Mouse (Mus musculus) MEL (cell line): ENCODE data around the gene Lysmd1. TPM values are rescaled to one million over a fixed set of nuclear protein-coding genes. Genes with fewer than 3 reads are reported as not detected.

Experiments used
- DNase-seq: peaks from one replicate; pipeline ENCODE4 v3.0.0; 2011; ENCODE audit warnings: low read depth, low spot score
- H3K27ac ChIP-seq: 2 replicates; pipeline ENCODE4 v1.5.1; 2012; ENCODE audit warnings: low read depth, mild to moderate bottlenecking, control low read depth, low read length, moderate library complexity; ENCODE audit not compliant: control insufficient read depth
- H3K27me3 ChIP-seq, 2 experiments: fragments of 150-350 bp in 1 of 2; sonication (generic) in 1 of 2; 2 replicates each; pipeline ENCODE4 v1.6.1; 2012; ENCODE audit warnings: low read length in 2 of 2, mild to moderate bottlenecking in 2 of 2, improper control_type of control experiment in 1 of 2, moderate library complexity in 1 of 2; ENCODE audit not compliant: insufficient read depth in 2 of 2, control insufficient read depth in 1 of 2
- H3K36me3 ChIP-seq, 2 experiments: 2 replicates each; pipeline ENCODE4 v1.6.1; 2012 to 2014; ENCODE audit warnings: low read length in 2 of 2, improper control_type of control experiment in 1 of 2, inconsistent platforms in 1 of 2, mild to moderate bottlenecking in 1 of 2; ENCODE audit not compliant: insufficient read depth in 2 of 2, control insufficient read depth in 1 of 2
- H3K4me1 ChIP-seq, 2 experiments: fragments of 150-350 bp in 1 of 2; sonication (generic) in 1 of 2; 2 replicates each; pipeline ENCODE4 v1.6.1; 2012; ENCODE audit warnings: low read length in 2 of 2, improper control_type of control experiment in 1 of 2, mild to moderate bottlenecking in 1 of 2; ENCODE audit not compliant: insufficient read depth in 2 of 2, control insufficient read depth in 1 of 2
- H3K4me3 ChIP-seq, 2 experiments: fragments of 150-350 bp in 1 of 2; sonication (generic) in 1 of 2; 2 replicates each; pipeline ENCODE4 v1.5.1; 2012; ENCODE audit warnings: low read depth in 2 of 2, low read length in 2 of 2, mild to moderate bottlenecking in 2 of 2, moderate library complexity in 2 of 2, control low read depth in 1 of 2, improper control_type of control experiment in 1 of 2; ENCODE audit not compliant: control insufficient read depth in 1 of 2, insufficient read depth in 1 of 2
- H3K79me2 ChIP-seq: 2 replicates; pipeline ENCODE4 v1.6.1; 2012; ENCODE audit warnings: mild to moderate bottlenecking, low read length, moderate library complexity; ENCODE audit not compliant: control insufficient read depth, poor library complexity, insufficient read depth
- H3K9ac ChIP-seq: 2 replicates; pipeline ENCODE4 v1.6.1; 2012; ENCODE audit warnings: low read depth, mild to moderate bottlenecking, control low read depth, low read length, moderate library complexity; ENCODE audit not compliant: control insufficient read depth, poor library complexity, severe bottlenecking
- H3K9me3 ChIP-seq: fragments of 150-350 bp; sonication (generic); replicated peaks from 2 replicates; pipeline ENCODE4 v1.6.1; 2012; ENCODE audit warnings: mild to moderate bottlenecking, low read length, improper control_type of control experiment, moderate library complexity; ENCODE audit not compliant: insufficient read depth
- E2F4 ChIP-seq: IDR thresholded peaks from 2 replicates; pipeline ENCODE4 v1.6.1; 2011; ENCODE audit warnings: low read depth, low read length, improper control_type of control experiment, borderline replicate concordance
- ELF1 ChIP-seq: IDR thresholded peaks from 2 replicates; pipeline ENCODE4 v1.6.1; 2014; ENCODE audit warnings: low read depth, mild to moderate bottlenecking, inconsistent platforms, low read length, improper control_type of control experiment, moderate library complexity
- EP300 ChIP-seq, 2 experiments: IDR thresholded peaks; 2 replicates each; pipeline ENCODE4 v1.6.1; 2011; ENCODE audit warnings: improper control_type of control experiment in 2 of 2, low read length in 2 of 2, low read depth in 1 of 2, mild to moderate bottlenecking in 1 of 2
- ETS1 ChIP-seq: IDR thresholded peaks from 2 replicates; pipeline ENCODE4 v1.6.1; 2012; ENCODE audit warnings: low read depth, mild to moderate bottlenecking, inconsistent platforms, low read length, improper control_type of control experiment, moderate library complexity
- GABPA ChIP-seq: IDR thresholded peaks from 2 replicates; pipeline ENCODE4 v1.6.1; 2012; ENCODE audit warnings: low read depth, mild to moderate bottlenecking, inconsistent platforms, low read length, improper control_type of control experiment, moderate library complexity
- GATA1 ChIP-seq: IDR thresholded peaks from 2 replicates; pipeline ENCODE4 v1.6.1; 2011; ENCODE audit warnings: low read depth, low read length, improper control_type of control experiment
- HCFC1 ChIP-seq: IDR thresholded peaks from 2 replicates; pipeline ENCODE4 v1.6.1; 2012; ENCODE audit warnings: low read depth, mild to moderate bottlenecking, inconsistent platforms, low read length, improper control_type of control experiment, moderate library complexity
- JUND ChIP-seq: IDR thresholded peaks from 2 replicates; pipeline ENCODE4 v1.6.1; 2011; ENCODE audit warnings: low read depth, mild to moderate bottlenecking, improper control_type of control experiment, low read length
- KAT2A ChIP-seq: conservative IDR thresholded peaks from 2 replicates; pipeline ENCODE4 v1.6.1; 2012; ENCODE audit warnings: low read depth, low read length, improper control_type of control experiment, inconsistent platforms
- MAX ChIP-seq: IDR thresholded peaks from 2 replicates; pipeline ENCODE4 v1.6.1; 2011; ENCODE audit warnings: low read length, improper control_type of control experiment
- MEF2A ChIP-seq: IDR thresholded peaks from 2 replicates; pipeline ENCODE4 v1.6.1; 2014; ENCODE audit warnings: low read depth, mild to moderate bottlenecking, inconsistent platforms, low read length, improper control_type of control experiment; ENCODE audit not compliant: poor library complexity, insufficient replicate concordance, severe bottlenecking; ENCODE audit errors: extremely low read depth
- POLR2AphosphoS2 ChIP-seq: IDR thresholded peaks from 2 replicates; pipeline ENCODE4 v1.6.1; 2011; ENCODE audit warnings: low read length, improper control_type of control experiment
- POLR2AphosphoS5 ChIP-seq: IDR thresholded peaks from 2 replicates; pipeline ENCODE4 v1.6.1; 2012; ENCODE audit warnings: low read depth, borderline replicate concordance, mild to moderate bottlenecking, inconsistent platforms, low read length, moderate library complexity, mixed read lengths
- RAD21 ChIP-seq: IDR thresholded peaks from 2 replicates; pipeline ENCODE4 v1.6.1; 2011; ENCODE audit warnings: mild to moderate bottlenecking, low read depth, low read length, improper control_type of control experiment
- RCOR1 ChIP-seq: IDR thresholded peaks from 2 replicates; pipeline ENCODE4 v1.6.1; 2012; ENCODE audit warnings: low read depth, mild to moderate bottlenecking, inconsistent platforms, low read length, improper control_type of control experiment
- SMC3 ChIP-seq: IDR thresholded peaks from 2 replicates; pipeline ENCODE4 v1.6.1; 2011; ENCODE audit warnings: low read depth, low read length, improper control_type of control experiment
- TAL1 ChIP-seq: IDR thresholded peaks from 2 replicates; pipeline ENCODE4 v1.6.1; 2012; ENCODE audit warnings: mild to moderate bottlenecking, inconsistent platforms, low read length, moderate library complexity, mixed read lengths
- TBP ChIP-seq: IDR thresholded peaks from 2 replicates; pipeline ENCODE4 v1.8.0; 2011; ENCODE audit warnings: low read depth, low read length, improper control_type of control experiment
- TCF12 ChIP-seq: IDR thresholded peaks from 2 replicates; pipeline ENCODE4 v1.6.1; 2014; ENCODE audit warnings: low read depth, mild to moderate bottlenecking, inconsistent platforms, low read length, improper control_type of control experiment, moderate library complexity
- USF1 ChIP-seq: IDR thresholded peaks from 2 replicates; pipeline ENCODE4 v1.6.1; 2014; ENCODE audit warnings: low read depth, mild to moderate bottlenecking, inconsistent platforms, low read length, improper control_type of control experiment, moderate library complexity
- ZKSCAN1 ChIP-seq: IDR thresholded peaks from 2 replicates; pipeline ENCODE4 v1.6.1; 2012; ENCODE audit warnings: low read depth, mild to moderate bottlenecking, inconsistent platforms, low read length, improper control_type of control experiment, moderate library complexity
- polyA plus RNA-seq, 2 experiments: library from polyadenylated mRNA; stranded (reverse) in 1 of 2; unstranded in 1 of 2; fragments of >175 nt in 1 of 2; fragments of >200 nt in 1 of 2; gene quantifications; 2 replicates each; pipeline versions ENCODE4 v1.2.1 to v1.2.4; 2012; ENCODE audit warnings: low replicate concordance in 2 of 2, low read depth in 1 of 2; ENCODE audit not compliant: insufficient read length in 2 of 2, insufficient read depth in 1 of 2, missing spikeins in 1 of 2
- total RNA-seq: library from RNA; depleted of rRNA; stranded (reverse); fragments of 300-350 nt; gene quantifications from 2 replicates; pipeline ENCODE4 v1.2.3, GENCODE M21; 2012

Gene Lysmd1
- total and polyA plus RNA-seq, 3 experiments = 22.7 to 102 (median 22.9) TPM

- TF ChIP-seq EP300 (IDR thresholded peaks at IDR 0.05; ENCODE audit: low read depth in 1 of 2, low read length in 2 of 2) (no peak), ZKSCAN1 (no peak)
Measured at GRCm38 (mm10) chr3:95164256-95164550, 30.3 kb downstream of the Lysmd1 start (continued).

- peaks cover 6 to 20% of the 10 kb centered on the region in 2 experiments for H3K4me1 ChIP-seq
- no peak overlapping the region for H3K9ac ChIP-seq
- no peaks in the 10 kb centered on the region for H3K9me3 ChIP-seq
- no peak overlapping the region for H3K27ac ChIP-seq
- peaks cover 0 to 7% of the 10 kb centered on the region in 2 experiments; a peak in 2 of 4 replicates for H3K36me3 ChIP-seq
- H3K4me3 ChIP-seq = no peak overlapping the region
- H3K27me3 ChIP-seq = no peaks in the 10 kb centered on the region
- no peaks in the 10 kb centered on the region for H3K79me2 ChIP-seq
- DNase-seq = peak; percentile 65
- TF ChIP-seq MAX = no peak
- TF ChIP-seq TAL1 = peak; percentile 44; the same call in 1 of the 2 replicates
- TF ChIP-seq RCOR1 = peak; percentile 48
- peak; percentile 90 for TF ChIP-seq TCF12
- TF ChIP-seq EP300 (IDR thresholded peaks at IDR 0.05; ENCODE audit: low read depth in 1 of 2, low read length in 2 of 2) = peak; percentile 76 to 79
- TF ChIP-seq USF1 = no peak
- no peak for TF ChIP-seq SMC3
- peak; percentile 71 for TF ChIP-seq ETS1
- TF ChIP-seq ELF1 = no peak
- TF ChIP-seq GATA1 = peak; percentile 89
- TF ChIP-seq TBP = no peak
- TF ChIP-seq MEF2A = peak; percentile 77; the same call in 1 of the 2 replicates
- no peak for TF ChIP-seq E2F4
- TF ChIP-seq, all 39 proteins: peak for 7
Measured at GRCm38 (mm10) chr3:95164840-95165239, 31.0 kb downstream of the Lysmd1 start.

- H3K36me3 ChIP-seq = peaks cover 0 to 3% of the 10 kb centered on the region in 2 experiments; a peak in 2 of 4 replicates
- no peak for DNase-seq
- no peak overlapping the region for H3K4me3 ChIP-seq
- no peak overlapping the region for H3K9ac ChIP-seq
- no peak overlapping the region for H3K27ac ChIP-seq
- TF ChIP-seq POLR2AphosphoS5 (no peak), GATA1 (no peak), USF1 (no peak), ZKSCAN1 (no peak), ETS1 (no peak), RAD21 (no peak), MAX (no peak), MEF2A (no peak), HCFC1 (no peak), POLR2AphosphoS2 (no peak), JUND (no peak), KAT2A (no peak), GABPA (no peak)
- no peaks in the 10 kb centered on the region for H3K27me3 ChIP-seq
- H3K9me3 ChIP-seq = no peaks in the 10 kb centered on the region
- H3K4me1 ChIP-seq = peaks cover 3% of the 10 kb centered on the region in 2 experiments
- H3K79me2 ChIP-seq = no peaks in the 10 kb centered on the region
Measured at GRCm38 (mm10) chr3:95169996-95170395, 36.1 kb downstream of the Lysmd1 start.
